Mouse (Mus musculus) limb, embryonic 11.5 days (tissue): ENCODE data around the gene Sema6b. TPM values are rescaled to one million over a fixed set of nuclear protein-coding genes. Genes with fewer than 3 reads are reported as not detected.
"Not testable (repeated sequence)": the region's sequence is repeated elsewhere in the genome, so short reads cannot be mapped to it uniquely, and the experiment has no call there.

Experiments
- ATAC-seq: fragments of 200-750 bp; cut with Nextera tagmentation; 2 replicates; pipeline ENCODE4 v1.8.0; 2017; ENCODE audit warnings: low read depth; ENCODE audit not compliant: insufficient number of reproducible peaks, low FRiP score, low TSS enrichment
- DNase-seq: peaks from one replicate; pipeline ENCODE4 v3.0.0-alpha.2; 2015; ENCODE audit warnings: low spot score
- H3K27ac ChIP-seq: fragments of 300-500 bp; sonication (generic); replicated peaks from 2 replicates; pipeline ENCODE4 v1.5.1; 2014; ENCODE audit warnings: low read depth, mild to moderate bottlenecking, low read length
- H3K27me3 ChIP-seq: fragments of 300-500 bp; sonication (generic); 2 replicates; pipeline ENCODE4 v1.6.1; 2014; ENCODE audit warnings: mild to moderate bottlenecking, low read length, mixed read lengths; ENCODE audit not compliant: control insufficient read depth, insufficient read depth
- H3K36me3 ChIP-seq: fragments of 300-500 bp; sonication (generic); 2 replicates; pipeline ENCODE4 v1.6.1; 2014; ENCODE audit warnings: mild to moderate bottlenecking, low read length, moderate library complexity, mixed read lengths; ENCODE audit not compliant: control insufficient read depth, insufficient read depth
- H3K4me1 ChIP-seq: fragments of 300-500 bp; sonication (generic); 2 replicates; pipeline ENCODE4 v1.6.1; 2014; ENCODE audit warnings: low read length, mixed read lengths; ENCODE audit not compliant: control insufficient read depth, insufficient read depth
- H3K4me2 ChIP-seq: fragments of 300-500 bp; sonication (generic); 2 replicates; pipeline ENCODE4 v1.6.1; 2014; ENCODE audit warnings: low read depth, mild to moderate bottlenecking, moderate library complexity; ENCODE audit not compliant: severe bottlenecking
- H3K4me3 ChIP-seq: fragments of 300-500 bp; sonication (generic); 2 replicates; pipeline ENCODE4 v1.5.1; 2014; ENCODE audit warnings: low read depth, low read length
- H3K9ac ChIP-seq: fragments of 300-500 bp; sonication (generic); 2 replicates; pipeline ENCODE4 v1.6.1; 2014; ENCODE audit warnings: mild to moderate bottlenecking, low read length
- H3K9me3 ChIP-seq: fragments of 300-500 bp; sonication (generic); 2 replicates; pipeline ENCODE4 v1.6.1; 2016; ENCODE audit warnings: low read length; ENCODE audit not compliant: control insufficient read depth
- WGBS: fragments of 180-500 bp; shearing (Covaris S2); extraction: QIAGEN DNeasy Blood & Tissue Kit; methylation state at CpG from one replicate; pipeline ENCODE4 v1.1.7; 2014; 5-methylcytosine and 5-hydroxymethylcytosine counted together
- polyA plus RNA-seq: library from polyadenylated mRNA; unstranded; fragments of >200 nt; fragmentation: Nextera tagmentation; extraction: Ambion mirVana; gene quantifications from 2 replicates; pipeline ENCODE4 v1.2.1, GENCODE M21; 2014

The Sema6b gene
- polyA plus RNA-seq, 1 experiment from 2014 or later, result 0.88 TPM

DNA sequence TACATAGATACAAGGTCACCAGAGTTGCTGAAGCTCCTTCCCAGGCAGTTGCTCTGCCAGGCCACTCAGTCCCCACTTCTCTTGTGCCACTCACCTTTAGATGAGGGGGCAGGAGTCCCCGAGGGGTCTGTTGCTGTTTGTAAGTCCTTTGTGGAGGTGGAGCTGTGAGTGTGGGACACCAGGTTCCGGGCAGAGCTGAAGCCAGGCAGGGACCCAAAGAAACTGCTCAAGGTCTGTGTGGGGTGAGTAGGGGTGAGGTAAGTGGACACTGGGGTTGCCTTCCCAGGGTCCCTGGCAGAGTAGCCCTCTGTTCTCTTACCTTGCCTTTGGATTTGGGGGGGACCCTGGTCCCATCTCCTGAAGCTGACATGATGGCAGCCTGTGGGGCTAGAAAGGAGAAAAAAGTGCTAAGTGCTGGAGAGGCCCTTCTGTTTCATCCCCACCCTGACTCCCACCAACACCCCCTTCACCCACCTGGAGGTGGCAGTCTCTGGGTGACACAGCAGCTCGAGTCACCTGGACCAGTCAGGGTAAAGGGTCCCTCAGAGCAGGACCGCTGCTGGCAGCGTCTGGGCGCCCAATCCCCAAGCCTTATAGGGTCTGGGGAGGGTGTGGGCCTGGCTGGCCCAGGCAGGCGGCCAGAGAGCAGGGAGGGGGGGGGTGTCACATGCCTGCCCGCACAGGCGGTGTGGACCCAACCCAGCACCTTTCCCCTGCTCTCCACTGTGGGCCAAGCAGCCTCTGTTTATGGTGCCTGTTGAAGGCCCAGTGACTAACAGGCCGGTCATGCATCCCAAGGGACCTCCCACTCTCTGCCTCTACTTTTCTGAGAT is 30.7 kb downstream of the Sema6b start, which contains the start of gene Plin4:
Gene Plin4, minus strand, starts transcription at position 585 of the 833 bp plus-strand sequence.
- Histone ChIP-seq H3K27me3 (no peaks in the 10 kb centered on the region), H3K27ac (no peak within 1 kb of the TSS), H3K9ac (no peak within 1 kb of the TSS), H3K36me3 (no peaks in the 10 kb centered on the region), H3K9me3 (no peaks in the 10 kb centered on the region), H3K4me1 (no peaks in the 10 kb centered on the region), H3K4me3 (no peak within 1 kb of the TSS), H3K4me2 (no peak within 1 kb of the TSS)
- DNase-seq (no peak), ATAC-seq (peak; percentile 19; the same call in 1 of the 2 replicates)
- 61% methylated on average over 10 of the region's 10 CpGs for WGBS

DNA sequence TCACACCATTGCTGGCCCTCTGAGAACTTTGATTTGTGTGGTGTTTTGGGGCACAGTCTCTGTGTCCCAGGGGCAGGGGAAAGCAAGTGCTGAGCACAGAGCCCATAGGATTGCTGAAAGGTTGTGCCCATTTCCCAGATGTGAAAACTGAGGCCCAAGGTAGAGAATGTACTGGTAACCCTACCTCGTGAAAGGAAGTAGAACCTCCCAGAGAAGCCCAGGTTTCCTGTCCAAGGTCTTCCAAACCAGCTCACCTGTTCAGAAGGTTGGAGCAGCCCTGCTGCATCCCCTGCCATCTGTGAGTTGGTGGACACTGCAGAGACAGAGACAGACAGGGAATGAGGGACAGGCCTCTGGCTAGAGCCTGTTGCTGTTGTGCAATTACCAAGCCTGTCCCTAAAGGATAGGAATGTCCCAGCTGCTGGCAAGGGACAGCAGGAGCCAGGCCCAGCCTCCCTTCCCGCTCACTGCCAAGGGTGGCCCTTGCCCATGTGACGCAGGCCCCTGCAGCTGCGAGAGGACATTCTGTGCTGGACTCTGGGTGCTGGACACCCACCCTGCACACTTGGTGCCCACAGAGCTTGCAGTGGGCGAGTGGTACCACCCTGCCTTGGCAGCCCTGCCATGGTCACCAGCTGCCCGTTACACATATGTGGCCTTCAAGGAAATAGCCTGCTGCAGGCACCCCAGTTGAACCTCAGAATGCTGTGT is 31.7 kb downstream of the Sema6b start:
- no peaks in the 10 kb centered on the region for H3K36me3 ChIP-seq
- ATAC-seq (no peak), DNase-seq (no peak)
- H3K4me2 ChIP-seq, result no peak overlapping the region
- no peak overlapping the region for H3K4me3 ChIP-seq
- no peaks in the 10 kb centered on the region for H3K27me3 ChIP-seq
- no peak overlapping the region for H3K27ac ChIP-seq
- 77% methylated on average over 6 of the region's 6 CpGs for WGBS
- no peak overlapping the region for H3K9ac ChIP-seq
- H3K4me1 ChIP-seq, result no peaks in the 10 kb centered on the region
- H3K9me3 ChIP-seq, result no peaks in the 10 kb centered on the region

DNA sequence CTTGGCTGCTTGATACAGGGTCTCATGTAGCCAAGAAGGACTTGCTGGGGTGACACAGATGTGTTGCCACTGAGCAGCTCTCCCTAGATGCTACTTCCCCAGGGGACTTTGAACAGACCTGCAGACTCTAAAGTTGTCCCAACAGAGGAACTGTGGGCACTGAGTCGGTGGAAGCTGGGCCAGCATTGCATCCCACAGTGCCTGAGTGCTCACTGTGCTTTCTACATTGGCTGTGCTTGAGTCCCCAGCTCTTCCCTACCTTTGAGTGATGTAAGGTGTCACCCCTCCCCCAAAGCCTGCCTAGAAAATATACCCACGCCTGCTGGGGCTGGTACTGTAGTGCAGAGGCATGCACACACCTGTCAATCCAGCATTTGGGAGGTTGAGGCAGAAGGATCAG is 32.4 kb downstream of the Sema6b start:
- H3K27ac ChIP-seq, result no peak overlapping the region

DNA sequence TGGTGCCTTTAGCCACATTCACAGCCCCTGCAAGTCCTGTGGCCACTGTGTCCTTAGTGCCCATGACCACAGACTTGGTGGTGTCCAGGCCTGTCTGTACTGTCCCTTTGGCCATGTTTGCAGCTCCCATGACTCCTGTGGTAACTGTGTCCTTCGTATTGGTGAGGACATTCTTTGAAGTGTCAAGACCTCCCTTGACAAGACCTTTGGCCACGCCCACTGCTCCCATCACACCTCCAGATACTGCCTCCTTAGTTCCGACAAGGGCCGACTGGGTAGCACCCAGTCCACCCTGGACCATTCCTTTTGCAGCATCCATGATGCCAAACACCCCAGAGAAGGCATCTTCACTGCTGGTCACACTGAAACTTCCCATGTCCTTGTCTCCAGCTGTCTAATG is 33.2 kb downstream of the Sema6b start:
- H3K9ac ChIP-seq, result no peak overlapping the region
- H3K4me2 ChIP-seq, result no peak overlapping the region
- DNase-seq, result no peak
- H3K4me1 ChIP-seq, result no peaks in the 10 kb centered on the region
- no peaks in the 10 kb centered on the region for H3K27me3 ChIP-seq
- H3K9me3 ChIP-seq, result no peaks in the 10 kb centered on the region
- no peak overlapping the region for H3K4me3 ChIP-seq
- WGBS, result 76% methylated on average over 4 of the region's 4 CpGs
- no peak for ATAC-seq
- H3K36me3 ChIP-seq, result peaks cover 9% of the 10 kb centered on the region; the same call in 1 of the 2 replicates
- H3K27ac ChIP-seq, result no peak overlapping the region

More for the DNA sequence above, 32.4 kb downstream of the Sema6b start:
- DNase-seq, result no peak
- no peaks in the 10 kb centered on the region for H3K4me1 ChIP-seq
- H3K36me3 ChIP-seq, result peaks cover 3% of the 10 kb centered on the region; the same call in 1 of the 2 replicates
- no peaks in the 10 kb centered on the region for H3K27me3 ChIP-seq
- H3K4me2 ChIP-seq, result no peak overlapping the region
- no peak overlapping the region for H3K4me3 ChIP-seq
- H3K9ac ChIP-seq, result no peak overlapping the region
- 73% methylated on average over 2 of the region's 2 CpGs for WGBS
- no peak for ATAC-seq
- no peaks in the 10 kb centered on the region for H3K9me3 ChIP-seq

DNA sequence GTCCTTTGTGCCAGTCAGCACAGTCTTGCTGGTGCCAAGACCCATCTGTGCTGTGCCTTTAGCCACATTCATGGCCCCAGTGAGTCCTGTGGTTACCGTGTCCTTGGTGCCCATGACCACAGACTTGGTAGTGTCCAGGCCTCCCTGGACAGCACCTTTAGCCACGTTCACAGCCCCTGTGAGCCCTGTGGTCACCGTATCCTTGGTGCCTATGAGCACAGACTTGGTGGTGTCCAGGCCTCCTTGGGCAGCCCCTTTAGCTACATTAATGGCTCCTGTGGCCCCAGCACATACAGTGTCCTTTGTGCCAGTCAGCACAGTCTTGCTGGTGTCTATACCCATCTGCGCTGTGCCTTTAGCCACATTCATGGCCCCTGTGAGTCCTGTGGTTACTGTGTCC is 33.7 kb downstream of the Sema6b start:
- not testable (repeated sequence) for H3K4me3 ChIP-seq, H3K4me2 ChIP-seq, H3K27me3 ChIP-seq, ATAC-seq, DNase-seq, H3K9me3 ChIP-seq, H3K27ac ChIP-seq, H3K4me1 ChIP-seq, H3K9ac ChIP-seq
- peaks cover 14% of the 10 kb centered on the region; the same call in 1 of the 2 replicates for H3K36me3 ChIP-seq
- 92% methylated on average over 4 of the region's 4 CpGs for WGBS

DNA sequence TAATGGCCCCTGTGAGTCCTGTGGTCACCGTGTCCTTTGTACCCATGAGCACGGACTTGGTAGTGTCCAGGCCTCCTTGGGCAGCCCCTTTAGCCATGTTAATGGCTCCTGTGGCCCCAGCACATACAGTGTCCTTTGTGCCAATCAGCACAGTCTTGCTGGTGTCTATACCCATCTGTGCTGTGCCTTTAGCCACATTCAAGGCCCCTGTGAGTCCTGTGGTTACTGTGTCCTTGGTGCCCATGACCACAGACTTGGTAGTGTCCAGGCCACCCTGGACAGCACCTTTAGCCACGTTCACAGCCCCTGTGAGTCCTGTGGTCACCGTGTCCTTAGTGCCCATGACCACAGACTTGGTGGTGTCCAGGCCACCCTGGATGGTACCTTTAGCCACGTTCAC is 35.3 kb downstream of the Sema6b start:
- not testable (repeated sequence) for ATAC-seq, H3K9me3 ChIP-seq, H3K9ac ChIP-seq, H3K4me1 ChIP-seq, H3K4me2 ChIP-seq, H3K4me3 ChIP-seq, DNase-seq, H3K27ac ChIP-seq, H3K27me3 ChIP-seq
- 77% methylated on average over 2 of the region's 5 CpGs for WGBS
- H3K36me3 ChIP-seq, result peaks cover 26% of the 10 kb centered on the region; the same call in 1 of the 2 replicates

DNA sequence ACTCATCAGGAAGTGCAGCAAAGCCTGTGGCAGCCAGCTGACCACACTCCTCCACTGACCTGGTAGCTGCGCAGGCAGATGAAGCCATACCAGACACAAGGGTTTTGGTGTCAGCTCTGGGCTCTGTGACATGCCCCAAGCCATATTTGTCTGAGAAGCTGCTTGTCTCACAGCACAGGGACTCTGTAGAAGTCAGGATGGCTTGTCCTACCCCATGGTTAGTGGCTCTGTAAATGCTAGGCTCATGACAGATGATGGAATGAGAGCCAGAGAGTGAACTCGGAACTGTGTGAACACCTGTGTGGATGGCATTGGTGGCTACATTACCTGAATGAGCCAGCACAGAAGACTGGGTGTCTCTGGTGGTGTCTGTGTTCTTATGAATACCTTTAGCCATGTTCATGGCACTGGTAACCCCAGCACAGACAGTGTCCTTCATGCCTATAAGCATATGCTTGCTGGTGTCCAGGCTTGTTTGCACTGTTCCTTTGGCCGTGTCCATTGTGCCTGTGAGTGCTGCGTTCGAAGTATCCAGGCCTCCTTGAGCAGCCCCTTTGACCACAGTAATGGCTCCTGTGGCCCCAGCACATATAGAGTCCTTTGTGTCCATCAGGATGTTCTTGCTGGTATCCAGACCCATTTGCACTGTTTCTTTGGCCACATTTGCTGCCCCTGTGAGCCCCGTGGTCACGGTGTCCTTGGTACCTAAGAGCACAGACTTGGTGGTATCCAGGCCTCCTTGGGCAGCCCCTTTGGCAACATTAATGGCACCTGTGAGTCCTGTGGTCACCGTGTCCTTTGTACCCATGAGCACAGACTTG is 36.5 kb downstream of the Sema6b start:
- H3K27me3 ChIP-seq, result no peaks in the 10 kb centered on the region
- DNase-seq (no peak), ATAC-seq (no peak)
- H3K4me1 ChIP-seq, result no peaks in the 10 kb centered on the region
- no peaks in the 10 kb centered on the region for H3K9me3 ChIP-seq
- H3K4me2 ChIP-seq, result no peak overlapping the region
- no peak overlapping the region for H3K9ac ChIP-seq
- H3K36me3 ChIP-seq, result peaks cover 30% of the 10 kb centered on the region
- WGBS, result 90% methylated on average over 8 of the region's 8 CpGs
- no peak overlapping the region for H3K4me3 ChIP-seq
- no peak overlapping the region for H3K27ac ChIP-seq

DNA sequence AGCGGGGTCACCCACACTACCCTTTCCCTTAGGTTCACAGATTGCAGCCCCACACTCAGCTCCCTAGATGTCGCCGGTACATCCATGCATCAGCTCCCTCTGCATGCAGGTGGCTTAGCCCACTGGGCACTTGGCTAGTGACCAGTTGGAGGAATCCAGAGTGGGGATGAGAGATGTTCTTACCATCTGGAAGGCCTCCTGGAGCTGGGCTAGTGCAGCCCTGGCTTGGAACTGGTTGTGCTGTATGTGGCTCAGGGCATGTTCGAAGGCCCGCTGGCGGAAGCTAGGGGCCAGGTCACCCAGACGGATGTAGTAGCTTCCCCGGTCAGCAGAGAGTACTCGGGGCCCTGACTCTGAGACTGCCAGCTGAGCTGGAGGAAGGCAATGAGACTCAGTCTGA is 37.2 kb downstream of the Sema6b start:
- 91% methylated on average over 9 of the region's 9 CpGs for WGBS
- no peaks in the 10 kb centered on the region for H3K4me1 ChIP-seq
- H3K36me3 ChIP-seq, result peaks cover 34% of the 10 kb centered on the region
- no peaks in the 10 kb centered on the region for H3K27me3 ChIP-seq
- H3K27ac ChIP-seq, result no peak overlapping the region
- ATAC-seq (no peak), DNase-seq (no peak)
- H3K4me3 ChIP-seq, result no peak overlapping the region
- no peaks in the 10 kb centered on the region for H3K9me3 ChIP-seq
- H3K4me2 ChIP-seq, result no peak overlapping the region
- H3K9ac ChIP-seq, result no peak overlapping the region
